Mouse (Mus musculus): ENCODE data around the gene Cldn6. TPM values are rescaled to one million over a fixed set of nuclear protein-coding genes. Genes with fewer than 3 reads are reported as not detected.

Cldn6 gene
- polyA plus RNA-seq (2015; fragmentation: Nextera tagmentation; extraction: Ambion mirVana), result 0.38 and 0.42 TPM in 2 replicates

DNA sequence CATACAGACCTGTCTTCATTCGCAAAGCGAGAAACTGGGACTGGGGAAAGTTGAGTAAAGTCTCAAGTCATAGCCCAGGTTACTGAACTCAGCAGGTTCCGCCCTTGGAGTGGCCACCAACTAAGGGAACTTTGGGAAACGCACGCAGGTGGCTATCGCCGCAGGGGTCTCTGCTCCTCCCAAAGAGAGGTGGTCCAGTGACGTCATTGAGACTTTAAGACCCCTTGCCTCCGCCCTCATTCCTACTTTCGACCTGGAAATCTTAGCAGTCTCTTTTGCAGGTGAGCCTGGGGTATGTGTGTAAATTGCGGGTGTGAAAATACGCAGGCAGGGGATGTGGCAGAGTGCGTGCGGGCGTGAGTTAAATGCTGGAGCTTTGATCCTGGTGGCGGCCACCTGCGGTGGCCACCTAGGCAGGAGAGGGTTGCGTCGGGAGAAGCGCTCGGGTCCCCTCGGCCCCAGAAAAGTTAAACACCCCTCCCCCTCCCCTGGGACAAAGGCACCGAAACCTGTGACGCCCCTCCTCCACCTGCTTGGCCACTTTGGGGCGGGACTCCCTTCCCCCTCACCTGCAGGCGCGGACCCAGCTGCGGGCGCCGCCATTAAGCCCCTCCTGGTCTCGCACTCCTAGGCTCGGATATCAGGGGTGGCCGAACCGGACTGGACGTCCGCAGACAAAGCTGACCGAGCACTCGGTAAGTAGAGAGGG, at the start of gene Cldn6:
Cldn6 (plus strand) TSS at position 123 of the 709 bp plus-strand sequence.
- Histone ChIP-seq H3K4me1 (replicated peaks; ENCODE audit: control insufficient read depth, insufficient read depth, low read length) (peaks cover 31% of the 10 kb centered on the region), H3K9ac (ENCODE audit: low read depth, low read length) (no peak within 1 kb of the TSS; the same call in 1 of the 2 replicates), H3K9me3 (ENCODE audit: control insufficient read depth) (no peaks in the 10 kb centered on the region), H3K27me3 (replicated peaks; ENCODE audit: control insufficient read depth, insufficient read depth, low read length) (peaks cover 28% of the 10 kb centered on the region), H3K4me2 (replicated peaks; ENCODE audit: low read depth) (peak within 1 kb of the TSS; percentile 59), H3K27ac (ENCODE audit: low read depth, low read length) (no peak within 1 kb of the TSS), H3K4me3 (ENCODE audit: low read depth, low read length) (peak within 1 kb of the TSS; percentile 26), H3K36me3 (ENCODE audit: control insufficient read depth, insufficient read depth) (no peaks in the 10 kb centered on the region)
- WGBS, result 5% methylated on average over 38 of the region's 38 CpGs
- no peak for ATAC-seq
- TF ChIP-seq CTCF (IDR thresholded peaks at IDR 0.05; ENCODE audit: low read depth), result no peak

DNA sequence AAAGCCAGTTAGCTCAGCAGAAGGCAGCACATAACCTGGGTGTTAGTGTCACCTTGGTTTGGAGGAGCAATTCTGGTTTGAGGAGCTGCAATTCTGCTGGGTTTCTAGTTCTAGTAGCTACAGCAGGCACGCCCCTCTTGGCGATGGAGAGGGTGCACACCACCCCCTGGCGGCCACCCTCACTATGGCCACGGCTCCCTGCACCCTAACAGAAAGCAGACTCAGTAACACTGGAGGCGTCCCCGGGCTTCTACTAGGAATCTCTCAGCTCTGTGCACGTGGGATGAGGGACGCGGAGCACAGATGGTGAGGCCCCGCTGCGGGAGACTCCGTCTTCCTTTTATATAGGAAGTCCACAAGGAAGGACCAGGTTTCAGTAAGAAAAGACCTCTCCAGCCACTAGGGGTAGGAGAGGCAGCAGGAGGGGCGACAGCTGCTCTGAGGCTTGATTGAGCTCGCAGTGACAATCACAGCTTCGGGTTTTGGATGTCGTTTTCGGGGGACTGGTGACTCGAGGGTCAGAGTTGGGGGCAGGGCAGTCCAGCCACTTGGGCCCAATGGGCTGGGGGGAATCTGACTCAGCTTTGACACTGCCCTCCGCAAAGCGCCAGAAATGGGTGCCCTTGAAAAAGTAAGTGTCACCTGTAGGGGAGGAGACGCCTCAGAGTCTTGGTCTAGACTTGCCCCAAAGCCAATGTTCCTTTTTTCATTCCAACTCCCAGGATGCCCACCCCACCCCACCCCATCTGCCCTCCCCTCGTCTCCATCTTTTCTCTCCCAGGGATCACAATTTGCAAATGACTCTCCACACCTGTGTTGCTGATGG, 48.6 kb upstream of the Cldn6 start:
- WGBS, result 11% methylated on average over 22 of the region's 22 CpGs
- Histone ChIP-seq H3K27ac (ENCODE audit: low read depth, low read length) (no peak overlapping the region), H3K27me3 (replicated peaks; ENCODE audit: control insufficient read depth, insufficient read depth, low read length) (no peaks in the 10 kb centered on the region), H3K36me3 (ENCODE audit: control insufficient read depth, insufficient read depth) (no peaks in the 10 kb centered on the region), H3K4me2 (replicated peaks; ENCODE audit: low read depth) (peak overlapping the region; percentile 46), H3K4me3 (ENCODE audit: low read depth, low read length) (no peak overlapping the region), H3K4me1 (replicated peaks; ENCODE audit: control insufficient read depth, insufficient read depth, low read length) (no peaks in the 10 kb centered on the region), H3K9me3 (ENCODE audit: control insufficient read depth) (no peaks in the 10 kb centered on the region), H3K9ac (ENCODE audit: low read depth, low read length) (no peak overlapping the region)
- peak; percentile 93 for TF ChIP-seq CTCF (IDR thresholded peaks at IDR 0.05; ENCODE audit: low read depth)
- peak; percentile 80 for ATAC-seq

DNA sequence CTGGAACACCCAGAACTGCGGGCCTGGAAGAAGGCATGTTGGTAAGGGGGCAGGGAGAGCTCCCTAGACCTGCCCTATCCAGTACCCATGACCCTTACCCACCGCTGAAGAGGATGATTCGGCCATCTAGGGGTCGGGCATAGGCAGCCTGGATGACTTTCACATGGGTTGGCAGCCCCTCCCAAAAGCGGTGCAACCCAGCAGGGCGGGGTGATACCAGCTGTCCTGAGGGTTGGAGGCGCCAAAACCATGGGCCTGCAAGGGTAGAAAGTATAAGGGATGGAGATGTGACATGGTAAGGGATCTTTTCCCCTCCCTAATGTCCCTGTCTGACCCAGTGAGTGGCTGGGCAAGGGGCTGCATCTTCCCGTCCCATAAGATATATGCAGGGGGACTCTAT, 47.8 kb upstream of the Cldn6 start:
- no peak for TF ChIP-seq CTCF (IDR thresholded peaks at IDR 0.05; ENCODE audit: low read depth)
- Histone ChIP-seq H3K9ac (ENCODE audit: low read depth, low read length) (no peak overlapping the region), H3K4me2 (replicated peaks; ENCODE audit: low read depth) (no peak overlapping the region), H3K27me3 (replicated peaks; ENCODE audit: control insufficient read depth, insufficient read depth, low read length) (no peaks in the 10 kb centered on the region), H3K27ac (ENCODE audit: low read depth, low read length) (no peak overlapping the region), H3K36me3 (ENCODE audit: control insufficient read depth, insufficient read depth) (no peaks in the 10 kb centered on the region), H3K4me3 (ENCODE audit: low read depth, low read length) (no peak overlapping the region), H3K9me3 (ENCODE audit: control insufficient read depth) (no peaks in the 10 kb centered on the region), H3K4me1 (replicated peaks; ENCODE audit: control insufficient read depth, insufficient read depth, low read length) (no peaks in the 10 kb centered on the region)
- 78% methylated on average over 8 of the region's 8 CpGs for WGBS
- ATAC-seq, result no peak

DNA sequence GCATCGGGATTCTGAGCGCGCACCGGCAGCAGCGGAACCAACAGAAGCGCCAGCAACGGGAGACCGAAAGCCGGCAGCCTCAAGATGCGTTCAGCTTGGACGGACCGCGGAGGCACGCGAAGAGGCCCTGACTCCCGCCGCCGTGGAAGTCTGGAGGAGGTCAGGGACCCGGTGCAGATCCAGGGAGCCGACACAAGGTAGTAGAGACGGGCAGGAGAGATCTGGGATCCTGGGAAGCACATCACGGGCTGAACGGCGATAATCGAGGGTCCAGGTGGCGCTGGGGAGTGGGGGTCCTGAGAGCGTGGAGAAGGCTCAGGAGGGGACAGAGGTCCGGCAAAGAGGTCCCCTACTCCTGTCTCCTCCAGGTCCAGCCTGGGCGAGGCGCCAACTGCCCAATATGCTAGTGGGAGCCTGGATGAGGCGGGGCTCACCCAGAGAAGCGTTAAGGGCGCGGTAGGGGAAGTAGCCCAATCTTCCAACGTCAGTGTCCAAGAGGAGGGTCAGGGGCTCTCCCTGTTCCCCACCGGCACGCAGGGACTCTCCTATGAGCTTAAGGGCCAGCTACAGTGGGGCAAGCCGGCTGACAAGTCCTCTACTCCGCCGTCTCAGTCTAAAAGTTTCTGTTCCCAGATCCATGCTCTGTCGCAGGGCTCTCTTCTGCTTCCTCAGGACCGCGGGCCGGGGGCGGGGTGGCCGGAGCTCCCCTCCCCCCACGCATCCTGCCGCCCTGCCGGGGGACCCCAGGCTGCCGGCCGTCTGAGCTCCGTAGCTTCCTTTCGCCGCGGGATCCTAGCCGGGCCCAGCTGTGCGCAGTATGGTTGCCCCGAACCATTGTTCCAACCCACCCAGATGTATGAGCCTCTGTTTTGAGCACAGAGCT, 34.2 kb upstream of the Cldn6 start, which contains the start of gene Mmp25:
Mmp25 (minus strand) TSS at position 665 of the 883 bp plus-strand sequence.
- no peak for TF ChIP-seq CTCF (IDR thresholded peaks at IDR 0.05; ENCODE audit: low read depth)
- no peak within 1 kb of the TSS for H3K27ac ChIP-seq (ENCODE audit: low read depth, low read length)
- H3K4me1 ChIP-seq (replicated peaks; ENCODE audit: control insufficient read depth, insufficient read depth, low read length), result no peaks in the 10 kb centered on the region
- no peaks in the 10 kb centered on the region for H3K36me3 ChIP-seq (ENCODE audit: control insufficient read depth, insufficient read depth)
- peak within 1 kb of the TSS; percentile 78 for H3K4me2 ChIP-seq (replicated peaks; ENCODE audit: low read depth)
- no peak for ATAC-seq
- 1% methylated on average over 58 of the region's 58 CpGs for WGBS
- H3K9me3 ChIP-seq (ENCODE audit: control insufficient read depth), result no peaks in the 10 kb centered on the region
- H3K4me3 ChIP-seq (ENCODE audit: low read depth, low read length), result peak within 1 kb of the TSS; percentile 47
- peaks cover 10% of the 10 kb centered on the region; the same call in 1 of the 2 replicates for H3K27me3 ChIP-seq (replicated peaks; ENCODE audit: control insufficient read depth, insufficient read depth, low read length)
- peak within 1 kb of the TSS; percentile 40 for H3K9ac ChIP-seq (ENCODE audit: low read depth, low read length)

DNA sequence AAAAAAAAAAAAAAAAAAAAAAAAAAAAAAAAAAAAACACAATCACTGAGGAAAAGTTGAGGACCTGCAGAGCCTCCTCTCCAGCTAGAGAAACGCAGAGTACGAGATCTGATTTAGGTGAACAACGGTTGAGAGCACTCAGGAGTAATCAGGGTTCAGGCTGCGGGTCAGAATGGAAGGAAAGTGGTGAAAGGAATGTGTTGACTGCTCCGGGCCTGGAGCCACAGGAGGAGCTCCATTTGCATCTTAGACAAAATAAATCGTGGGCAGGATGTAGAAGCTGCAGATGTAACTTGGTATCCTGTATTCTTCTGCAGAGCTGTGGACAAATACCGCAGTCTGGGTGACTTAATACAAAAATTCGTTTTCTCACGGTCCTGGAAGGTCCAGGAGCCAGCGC, 33.2 kb upstream of the Cldn6 start:
- Histone ChIP-seq H3K4me2 (replicated peaks; ENCODE audit: low read depth) (no peak overlapping the region), H3K27me3 (replicated peaks; ENCODE audit: control insufficient read depth, insufficient read depth, low read length) (peaks cover 10% of the 10 kb centered on the region; the same call in 1 of the 2 replicates), H3K9me3 (ENCODE audit: control insufficient read depth) (no peaks in the 10 kb centered on the region), H3K4me3 (ENCODE audit: low read depth, low read length) (no peak overlapping the region), H3K4me1 (replicated peaks; ENCODE audit: control insufficient read depth, insufficient read depth, low read length) (no peaks in the 10 kb centered on the region), H3K27ac (ENCODE audit: low read depth, low read length) (no peak overlapping the region), H3K9ac (ENCODE audit: low read depth, low read length) (no peak overlapping the region), H3K36me3 (ENCODE audit: control insufficient read depth, insufficient read depth) (no peaks in the 10 kb centered on the region)
- ATAC-seq, result no peak
- 48% methylated on average over 10 of the region's 10 CpGs for WGBS
- TF ChIP-seq CTCF (IDR thresholded peaks at IDR 0.05; ENCODE audit: low read depth), result no peak
